Mouse (Mus musculus) monocyte, adult 5-6 weeks (primary cell): ENCODE measurements around the gene Ano1. TPM values are rescaled to one million over a fixed set of nuclear protein-coding genes. Genes with fewer than 3 reads are reported as not detected.

Source experiments
- ATAC-seq: fragments of 153-309, 156-312 bp; replicated peaks from 2 replicates; pipeline ENCODE4 v1.8.0; 2017; ENCODE audit warnings: mild to moderate bottlenecking; ENCODE audit not compliant: low TSS enrichment, insufficient number of reproducible peaks, severe bottlenecking, poor library complexity, low FRiP score
- total RNA-seq: library from RNA; stranded (forward); fragments of 200-1000, 200-491, 200-594 nt; gene quantifications from 3 replicates; pipeline ENCODE4 v1.2.3, GENCODE M21; 2017

Ano1 gene
- total RNA-seq, 1 experiment from 2014 or later: 0.38 TPM

DNA sequence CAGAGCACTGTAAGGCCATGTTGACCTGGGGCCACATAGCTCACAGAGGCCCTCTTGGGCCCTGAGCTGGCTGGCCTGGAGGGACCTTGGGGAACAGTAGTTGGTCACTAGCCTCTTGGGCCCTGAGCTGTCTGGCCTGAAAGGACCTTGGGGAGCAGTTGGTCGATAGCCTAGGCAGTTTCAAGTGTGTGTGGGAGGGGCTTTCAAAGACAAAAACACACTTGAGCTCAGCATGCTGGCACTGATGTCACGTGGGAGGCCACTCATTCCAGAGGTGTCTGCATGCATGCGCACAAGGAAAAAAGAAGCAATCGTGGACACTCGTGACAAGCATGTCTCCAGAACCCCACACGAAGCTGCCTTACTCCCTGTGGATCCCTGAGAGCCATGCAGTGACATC, 136.4 kb downstream of the Ano1 start:
- no peak for ATAC-seq

- no peak for ATAC-seq
Measured at GRCm38 (mm10) chr7:144612829-144613228, 138.9 kb downstream of the Ano1 start.

DNA sequence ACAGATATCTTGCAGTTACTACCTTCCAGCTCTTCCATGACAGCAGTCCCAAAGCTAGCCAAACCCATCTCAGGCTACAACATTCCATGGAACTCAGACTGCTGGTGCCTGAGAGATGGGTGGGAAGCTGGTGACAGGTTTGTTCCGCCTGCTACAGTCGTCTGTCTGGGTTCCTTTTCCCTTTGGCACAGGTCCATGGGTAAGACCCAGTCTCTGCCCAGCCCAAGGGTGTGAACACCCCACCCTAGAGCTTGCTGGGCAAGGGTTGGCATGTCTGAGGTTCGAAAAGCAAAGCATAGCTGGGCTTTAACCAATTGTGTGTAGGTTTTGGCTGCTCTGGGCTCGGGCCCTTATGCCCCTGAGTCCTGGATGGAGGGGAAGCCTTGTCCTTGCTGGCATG, 139.4 kb downstream of the Ano1 start:
- ATAC-seq: no peak

- no peak for ATAC-seq
Measured at GRCm38 (mm10) chr7:144611595-144611994, 140.2 kb downstream of the Ano1 start.

DNA sequence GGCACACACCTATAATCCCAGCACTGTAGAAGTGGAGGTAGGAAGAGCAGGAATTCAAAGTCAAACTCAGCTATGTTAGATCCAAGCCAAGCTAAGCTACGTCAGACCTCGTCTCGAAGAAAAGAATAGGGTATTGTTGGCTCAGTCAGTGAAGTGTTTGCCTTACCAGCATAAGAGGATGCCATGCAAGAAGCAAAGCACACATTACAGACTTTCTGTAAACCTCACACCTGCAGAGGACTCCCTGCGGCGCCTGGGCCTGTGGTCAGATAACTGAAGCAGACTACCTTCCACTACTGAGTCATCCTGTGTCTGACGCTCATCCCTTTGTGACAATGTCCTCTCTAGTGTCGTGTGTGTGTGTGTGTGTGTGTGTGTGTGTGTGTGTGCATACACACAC, 142.2 kb downstream of the Ano1 start:
- ATAC-seq: no peak

GRCm38 (mm10) chr7:144607862-144608261, 143.9 kb downstream of the Ano1 start:
- ATAC-seq: no peak

GRCm38 (mm10) chr7:144604735-144605134, 147.0 kb downstream of the Ano1 start:
- no peak for ATAC-seq

- ATAC-seq: no peak
Measured at GRCm38 (mm10) chr7:144604291-144604690, 147.5 kb downstream of the Ano1 start.

DNA sequence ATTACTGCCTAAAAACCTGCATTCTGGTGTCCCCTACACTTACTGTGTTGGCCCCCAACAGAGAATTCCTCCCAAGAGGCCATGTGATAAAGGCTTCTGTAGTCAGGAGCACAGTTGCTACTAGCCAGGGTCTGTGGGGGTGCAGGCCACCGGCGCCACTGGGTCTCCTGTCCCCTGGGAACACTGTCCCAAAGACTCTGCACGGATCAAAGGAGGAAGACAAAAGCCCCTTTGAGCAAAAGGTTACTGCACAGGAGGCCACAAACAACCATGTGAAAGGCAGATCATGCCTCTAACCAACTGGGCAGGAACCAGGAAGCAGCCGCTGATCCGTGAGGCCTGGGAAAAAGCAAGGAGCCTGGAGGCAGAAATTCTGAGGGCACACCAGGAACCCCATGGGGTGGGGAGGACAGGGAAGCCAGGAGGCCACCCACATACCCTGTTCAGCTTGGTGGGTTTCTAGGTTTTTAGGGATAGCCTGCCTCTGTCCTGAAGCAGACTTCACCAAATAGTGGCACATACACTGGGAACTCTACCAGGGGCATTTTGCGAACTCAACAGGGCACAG, 151.4 kb downstream of the Ano1 start:
- ATAC-seq: no peak

DNA sequence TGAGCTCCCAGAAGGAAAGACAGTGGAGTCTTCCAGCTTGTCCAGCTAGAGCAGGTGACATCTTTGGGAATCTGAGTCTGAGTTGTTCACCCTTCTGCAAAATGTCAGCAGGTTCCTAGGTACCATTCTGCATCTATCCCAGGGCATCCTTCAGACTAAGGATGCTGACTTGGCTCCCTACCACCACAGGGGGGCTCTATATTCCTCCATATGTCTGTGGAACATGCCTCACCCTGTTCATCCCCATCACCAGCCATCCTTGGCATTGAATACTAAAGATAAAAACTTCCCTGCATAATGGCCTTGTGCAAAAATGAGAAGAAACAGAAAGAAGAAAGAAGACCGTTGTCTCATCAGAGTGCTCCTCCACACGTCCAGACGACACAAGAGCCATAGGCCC, 162.3 kb downstream of the Ano1 start:
- no peak for ATAC-seq

DNA sequence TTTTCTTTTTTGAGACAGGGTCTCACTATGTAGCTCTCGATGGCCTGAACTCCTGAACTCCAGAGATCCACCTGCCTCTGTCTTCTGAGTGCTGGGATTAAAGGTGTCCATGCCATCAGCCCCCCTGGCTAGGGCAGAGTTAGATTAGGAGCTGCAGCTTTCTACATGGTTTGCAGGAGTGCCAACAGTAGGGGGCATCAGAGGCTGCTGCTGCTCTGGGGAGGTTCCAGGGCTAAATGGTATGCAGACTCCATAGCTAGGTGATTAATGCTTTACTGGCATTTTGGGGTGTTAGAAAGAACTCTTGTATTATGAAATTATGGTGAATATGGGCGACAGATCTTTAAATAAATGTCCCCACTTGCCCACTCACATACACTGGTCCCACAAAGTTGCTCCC, 164.5 kb downstream of the Ano1 start:
- ATAC-seq: no peak

- no peak for ATAC-seq
Measured at GRCm38 (mm10) chr7:144585648-144586047, 166.1 kb downstream of the Ano1 start.

GRCm38 (mm10) chr7:144583619-144584018, 168.2 kb downstream of the Ano1 start:
- ATAC-seq: no peak

- ATAC-seq: peak; percentile 80
Measured at GRCm38 (mm10) chr7:144582284-144582980, 169.3 kb downstream of the Ano1 start, which contains the start of gene Fadd. TSS of gene Fadd (minus strand) at chr7:144582463.

DNA sequence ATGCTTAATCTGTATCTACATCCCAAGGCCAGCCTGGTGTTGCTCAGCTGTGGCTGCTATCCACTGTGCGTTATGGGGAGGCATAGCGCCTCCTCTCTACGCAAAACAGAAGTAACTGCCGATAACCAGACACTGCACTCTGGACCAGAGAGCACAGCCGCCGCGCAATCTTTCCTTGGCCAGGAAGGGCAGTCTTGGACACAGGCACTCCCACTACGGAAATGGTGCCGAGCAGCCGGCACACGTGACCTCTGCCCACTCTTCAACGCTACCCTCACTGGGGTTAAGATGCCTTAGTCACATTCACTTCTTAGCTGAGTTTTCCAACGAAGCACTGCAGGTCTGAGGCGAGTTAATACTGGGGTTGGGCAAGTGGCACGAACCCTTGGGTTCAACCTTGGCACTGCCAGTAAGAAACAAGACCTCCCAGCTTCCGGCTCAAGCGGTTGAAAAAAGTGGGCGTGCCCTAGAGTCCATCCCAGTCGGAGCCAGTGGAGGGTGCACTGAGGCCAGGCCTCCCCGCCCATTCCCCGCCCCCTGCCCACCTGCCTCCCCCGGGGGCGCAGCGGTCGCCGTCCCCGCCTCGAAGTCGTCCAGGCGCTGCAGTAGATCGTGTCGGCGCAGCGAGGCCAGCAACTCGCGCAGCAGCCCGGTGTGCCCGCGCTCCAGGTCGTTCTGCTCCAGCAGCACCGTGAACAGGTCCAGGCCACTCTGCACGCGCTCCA, 170.1 kb downstream of the Ano1 start:
- ATAC-seq: peak; percentile 62

DNA sequence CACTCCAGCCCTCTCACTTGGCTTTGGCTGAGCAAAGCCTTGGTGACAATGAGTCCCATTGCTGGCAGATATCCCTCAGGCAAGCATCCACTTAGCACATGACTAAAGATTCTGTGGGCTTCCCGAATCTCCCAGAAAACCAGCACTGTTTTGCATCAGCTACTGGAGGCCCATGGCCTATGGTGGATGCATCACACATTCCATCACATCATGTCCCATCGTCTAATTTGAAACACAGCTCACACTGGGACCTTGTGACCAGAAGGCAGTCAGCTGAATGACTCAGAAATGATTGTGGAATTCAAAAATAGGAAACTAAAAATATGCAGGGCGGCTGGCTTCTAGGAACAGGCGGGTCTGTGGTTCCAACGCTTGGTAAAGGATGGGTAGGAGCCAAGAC, 173.9 kb downstream of the Ano1 start:
- ATAC-seq: no peak

GRCm38 (mm10) chr7:144572234-144572633, 179.5 kb downstream of the Ano1 start:
- ATAC-seq: no peak

GRCm38 (mm10) chr7:144571598-144571997, 180.2 kb downstream of the Ano1 start:
- no peak for ATAC-seq

- no peak for ATAC-seq
Measured at GRCm38 (mm10) chr7:144569428-144569827, 182.3 kb downstream of the Ano1 start.

GRCm38 (mm10) chr7:144568091-144568490, 183.7 kb downstream of the Ano1 start:
- ATAC-seq: no peak
